Mouse (Mus musculus): ENCODE data around the gene Sacm1l.

- TF ChIP-seq CTCF (IDR thresholded peaks at IDR 0.05) (no peak), EP300 (IDR thresholded peaks at IDR 0.05) (no peak)
Observed at GRCm38 (mm10) chr9:123480253-123480921, 49.2 kb upstream of the Sacm1l start.

Data from lung, postnatal 0 days (tissue).